Mouse (Mus musculus) midbrain, embryonic 10.5 days (tissue): Measurements from ENCODE around the gene Prex1. TPM values are rescaled to one million over a fixed set of nuclear protein-coding genes. Genes with fewer than 3 reads are reported as not detected.

Experiments
- DNase-seq: peaks from one replicate; pipeline ENCODE4 v3.0.0-alpha.2; 2017; ENCODE audit warnings: low spot score
- H3K27ac ChIP-seq: fragments of 300-500 bp; sonication (generic); replicated peaks from 2 replicates; pipeline ENCODE4 v1.5.1; 2016; ENCODE audit warnings: mild to moderate bottlenecking
- H3K27me3 ChIP-seq: fragments of 300-500 bp; sonication (generic); 2 replicates; pipeline ENCODE4 v1.6.1; 2016; ENCODE audit warnings: low read depth, mild to moderate bottlenecking; ENCODE audit not compliant: poor library complexity, severe bottlenecking
- H3K36me3 ChIP-seq: fragments of 300-500 bp; sonication (generic); 2 replicates; pipeline ENCODE4 v1.6.1; 2016; ENCODE audit warnings: mild to moderate bottlenecking, moderate library complexity
- H3K4me1 ChIP-seq: fragments of 300-500 bp; sonication (generic); 2 replicates; pipeline ENCODE4 v1.6.1; 2016
- H3K4me3 ChIP-seq: fragments of 300-500 bp; sonication (generic); 2 replicates; pipeline ENCODE4 v1.5.1; 2016; ENCODE audit warnings: mild to moderate bottlenecking, moderate library complexity
- H3K9me3 ChIP-seq: fragments of 300-500 bp; sonication (generic); replicated peaks from 2 replicates; pipeline ENCODE4 v1.6.1; 2016; ENCODE audit warnings: mild to moderate bottlenecking
- WGBS: fragments of 180-500 bp; shearing (Covaris S2); methylation state at CpG from one replicate; pipeline ENCODE4 v1.1.7; 2016; 5-methylcytosine and 5-hydroxymethylcytosine counted together
- polyA plus RNA-seq: library from polyadenylated mRNA; unstranded; fragments of >200 nt; fragmentation: Nextera tagmentation; extraction: Ambion mirVana; gene quantifications from 2 replicates; pipeline ENCODE4 v1.2.1, GENCODE M21; 2016

The Prex1 gene
- polyA plus RNA-seq, 1 experiment from 2014 or later: 32.3 TPM

- WGBS: 75% methylated on average over 4 of the region's 4 CpGs
- Histone ChIP-seq H3K4me1 (peaks cover 44% of the 10 kb centered on the region), H3K27me3 (peaks cover 2% of the 10 kb centered on the region), H3K4me3 (no peak overlapping the region), H3K9me3 (no peaks in the 10 kb centered on the region), H3K27ac (peak overlapping the region; percentile 69), H3K36me3 (no peaks in the 10 kb centered on the region)
- no peak for DNase-seq
These were observed 168.1 kb downstream of the Prex1 start for GRCm38 (mm10) chr2:166545580-166545979.

- 67% methylated on average over 7 of the region's 7 CpGs for WGBS
- Histone ChIP-seq H3K27me3 (no peaks in the 10 kb centered on the region; the same call in none of the 2 replicates), H3K9me3 (no peaks in the 10 kb centered on the region), H3K4me3 (no peak overlapping the region), H3K36me3 (no peaks in the 10 kb centered on the region), H3K27ac (no peak overlapping the region), H3K4me1 (peaks cover 35% of the 10 kb centered on the region)
- no peak for DNase-seq
These were observed 168.9 kb downstream of the Prex1 start for GRCm38 (mm10) chr2:166544575-166545251.

GRCm38 (mm10) chr2:166541112-166541928 lies 172.3 kb downstream of the Prex1 start:
- Histone ChIP-seq H3K27me3 (no peaks in the 10 kb centered on the region; the same call in none of the 2 replicates), H3K36me3 (no peaks in the 10 kb centered on the region), H3K27ac (peak overlapping the region; percentile 59), H3K4me3 (no peak overlapping the region), H3K4me1 (peaks cover 27% of the 10 kb centered on the region), H3K9me3 (no peaks in the 10 kb centered on the region)
- DNase-seq: no peak
- WGBS: 51% methylated on average over 11 of the region's 11 CpGs

- H3K27ac ChIP-seq: no peak overlapping the region
- no peaks in the 10 kb centered on the region for H3K36me3 ChIP-seq
- no peaks in the 10 kb centered on the region; the same call in 1 of the 2 replicates for H3K27me3 ChIP-seq
- no peak for DNase-seq
- H3K4me1 ChIP-seq: peaks cover 19% of the 10 kb centered on the region
- no peak overlapping the region for H3K4me3 ChIP-seq
- 85% methylated on average over 1 of the region's 1 CpGs for WGBS
- H3K9me3 ChIP-seq: peaks cover 3% of the 10 kb centered on the region; the same call in 1 of the 2 replicates
These were observed 173.4 kb downstream of the Prex1 start for GRCm38 (mm10) chr2:166540216-166540615.

DNA sequence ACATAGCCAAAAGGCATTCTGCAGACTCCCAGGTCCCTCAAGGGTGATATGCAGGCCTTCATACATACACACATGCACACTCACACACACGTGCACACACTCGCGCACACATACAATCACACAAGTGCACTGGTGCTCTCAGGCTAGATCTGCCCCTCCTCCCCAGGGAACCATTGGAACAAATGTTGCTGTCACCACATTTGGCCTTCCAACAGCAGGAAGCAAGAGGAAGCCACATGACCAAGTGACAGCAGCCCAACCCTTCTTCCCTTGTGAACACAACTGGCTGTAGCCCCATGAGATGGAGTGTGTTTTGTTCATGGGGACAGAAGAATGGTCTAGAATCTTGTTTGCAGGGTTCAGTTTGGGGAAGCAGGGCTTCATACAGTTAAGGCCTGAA lies 176.7 kb downstream of the Prex1 start:
- H3K27me3 ChIP-seq: no peaks in the 10 kb centered on the region; the same call in 1 of the 2 replicates
- H3K4me1 ChIP-seq: peaks cover 16% of the 10 kb centered on the region
- H3K9me3 ChIP-seq: peaks cover 7% of the 10 kb centered on the region; the same call in 1 of the 2 replicates
- no peaks in the 10 kb centered on the region for H3K36me3 ChIP-seq
- DNase-seq: no peak
- WGBS: 92% methylated on average over 3 of the region's 3 CpGs
- no peak overlapping the region for H3K27ac ChIP-seq
- no peak overlapping the region for H3K4me3 ChIP-seq

GRCm38 (mm10) chr2:166535519-166535918 lies 178.1 kb downstream of the Prex1 start:
- H3K36me3 ChIP-seq: no peaks in the 10 kb centered on the region
- WGBS: 94% methylated on average over 11 of the region's 11 CpGs
- H3K4me3 ChIP-seq: no peak overlapping the region
- H3K9me3 ChIP-seq: peaks cover 7% of the 10 kb centered on the region; the same call in 1 of the 2 replicates
- DNase-seq: no peak
- H3K27me3 ChIP-seq: no peaks in the 10 kb centered on the region
- no peak overlapping the region for H3K27ac ChIP-seq
- H3K4me1 ChIP-seq: peaks cover 5% of the 10 kb centered on the region; the same call in 1 of the 2 replicates

DNA sequence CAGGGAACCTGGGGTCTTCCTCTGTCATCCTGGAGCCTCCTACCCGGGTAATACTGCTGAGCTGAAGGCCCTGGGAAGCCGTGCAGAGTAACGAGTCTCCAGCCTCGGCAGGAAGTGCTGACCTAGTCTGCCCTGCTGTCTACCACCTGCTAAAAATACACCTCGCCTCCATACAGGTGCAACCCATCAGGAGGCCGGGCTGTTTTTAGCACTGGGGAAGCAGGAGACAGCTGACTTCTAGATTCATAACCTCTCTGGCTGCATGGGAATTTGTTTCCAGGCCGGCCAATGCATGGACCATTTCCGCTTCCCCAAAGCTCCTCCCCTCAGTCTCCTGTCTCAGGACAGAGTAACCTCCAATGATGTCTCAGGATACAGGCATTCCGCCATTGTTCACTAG lies 187.4 kb downstream of the Prex1 start:
- Histone ChIP-seq H3K4me1 (peaks cover 32% of the 10 kb centered on the region), H3K27ac (no peak overlapping the region), H3K4me3 (no peak overlapping the region), H3K27me3 (peaks cover 17% of the 10 kb centered on the region), H3K36me3 (no peaks in the 10 kb centered on the region), H3K9me3 (peaks cover 6% of the 10 kb centered on the region; the same call in 1 of the 2 replicates)
- no peak for DNase-seq
- WGBS: 91% methylated on average over 9 of the region's 9 CpGs

- Histone ChIP-seq H3K4me1 (peaks cover 38% of the 10 kb centered on the region), H3K27ac (no peak overlapping the region; the same call in 1 of the 2 replicates), H3K27me3 (peaks cover 37% of the 10 kb centered on the region), H3K9me3 (no peaks in the 10 kb centered on the region), H3K36me3 (no peaks in the 10 kb centered on the region), H3K4me3 (no peak overlapping the region)
- 85% methylated on average over 10 of the region's 10 CpGs for WGBS
- no peak for DNase-seq
These were observed 190.3 kb downstream of the Prex1 start for GRCm38 (mm10) chr2:166523156-166523890.

GRCm38 (mm10) chr2:166522612-166523120 lies 191.0 kb downstream of the Prex1 start:
- Histone ChIP-seq H3K9me3 (no peaks in the 10 kb centered on the region), H3K27me3 (peaks cover 40% of the 10 kb centered on the region), H3K4me3 (no peak overlapping the region), H3K27ac (no peak overlapping the region; the same call in 1 of the 2 replicates), H3K36me3 (no peaks in the 10 kb centered on the region), H3K4me1 (peaks cover 44% of the 10 kb centered on the region)
- no peak for DNase-seq
- 93% methylated on average over 15 of the region's 15 CpGs for WGBS

GRCm38 (mm10) chr2:166521878-166522611 lies 191.6 kb downstream of the Prex1 start:
- no peak for DNase-seq
- no peaks in the 10 kb centered on the region for H3K9me3 ChIP-seq
- WGBS: 59% methylated on average over 16 of the region's 16 CpGs
- no peak overlapping the region for H3K4me3 ChIP-seq
- peak overlapping the region; percentile 33; the same call in 1 of the 2 replicates for H3K27ac ChIP-seq
- peaks cover 50% of the 10 kb centered on the region for H3K4me1 ChIP-seq
- H3K36me3 ChIP-seq: no peaks in the 10 kb centered on the region
- H3K27me3 ChIP-seq: peaks cover 40% of the 10 kb centered on the region

DNA sequence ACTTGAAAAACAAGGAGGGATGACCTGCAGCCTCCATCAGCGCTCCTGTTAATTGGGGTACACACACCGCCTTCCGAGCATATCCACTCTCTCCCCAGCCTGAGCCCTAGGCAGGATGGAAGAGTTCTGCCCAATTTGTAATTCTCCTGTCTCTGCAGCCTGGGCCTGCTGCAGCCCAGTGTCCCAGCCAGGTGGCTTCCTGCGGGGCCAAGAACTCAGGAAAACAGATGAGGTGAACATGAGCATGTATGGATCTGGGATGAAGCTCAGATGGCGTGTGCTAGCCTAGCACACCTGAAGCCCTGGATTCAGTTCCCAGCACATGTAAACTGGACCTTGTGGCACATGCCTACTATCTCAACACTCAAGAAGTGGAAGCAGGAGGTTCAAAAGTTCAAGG lies 192.2 kb downstream of the Prex1 start:
- no peak for DNase-seq
- peaks cover 56% of the 10 kb centered on the region for H3K4me1 ChIP-seq
- no peaks in the 10 kb centered on the region for H3K9me3 ChIP-seq
- no peak overlapping the region for H3K4me3 ChIP-seq
- H3K27me3 ChIP-seq: peaks cover 43% of the 10 kb centered on the region
- 92% methylated on average over 5 of the region's 5 CpGs for WGBS
- no peak overlapping the region for H3K27ac ChIP-seq
- H3K36me3 ChIP-seq: no peaks in the 10 kb centered on the region

DNA sequence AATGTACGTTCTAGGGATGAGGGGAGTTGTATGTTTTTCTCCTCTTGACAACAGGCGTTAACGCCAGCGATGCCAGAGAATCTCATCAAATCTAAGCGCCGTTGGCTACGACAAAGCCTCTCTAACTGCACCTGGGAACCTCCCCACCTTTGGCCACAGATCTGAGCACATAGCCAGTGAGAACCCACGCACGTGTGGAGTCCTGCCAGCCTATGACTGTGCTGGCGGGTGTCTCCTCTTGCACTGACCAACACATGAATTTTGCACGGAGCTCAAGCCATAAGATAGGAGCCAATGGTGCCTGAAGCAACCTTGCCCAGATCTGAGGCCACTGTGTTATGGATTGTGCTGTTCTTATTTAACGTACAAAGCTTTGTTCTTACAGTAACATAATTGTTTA lies 193.1 kb downstream of the Prex1 start:
- no peak overlapping the region for H3K4me3 ChIP-seq
- DNase-seq: no peak
- H3K36me3 ChIP-seq: no peaks in the 10 kb centered on the region
- no peak overlapping the region for H3K27ac ChIP-seq
- peaks cover 54% of the 10 kb centered on the region for H3K4me1 ChIP-seq
- H3K9me3 ChIP-seq: no peaks in the 10 kb centered on the region
- peaks cover 52% of the 10 kb centered on the region for H3K27me3 ChIP-seq
- WGBS: 92% methylated on average over 12 of the region's 12 CpGs
